Mouse (Mus musculus) neural tube, embryonic 13.5 days (tissue): Measurements from ENCODE around the gene Amh. TPM values are rescaled to one million over a fixed set of nuclear protein-coding genes. Genes with fewer than 3 reads are reported as not detected.
A peak's percentile ranks its signal among the peaks of the same experiment; 100 is the strongest.

Experiments
- ATAC-seq: fragments of 200-750 bp; cut with Nextera tagmentation; 2 replicates; pipeline ENCODE4 v1.8.0; 2017; ENCODE audit warnings: low read depth, mild to moderate bottlenecking, moderate TSS enrichment, moderate library complexity
- H3K27ac ChIP-seq: fragments of 300-500 bp; sonication (generic); replicated peaks from 2 replicates; pipeline ENCODE4 v1.5.1; 2015; ENCODE audit warnings: moderate library complexity, mild to moderate bottlenecking, inconsistent platforms
- H3K27me3 ChIP-seq: fragments of 300-500 bp; sonication (generic); 2 replicates; pipeline ENCODE4 v1.6.1; 2015; ENCODE audit warnings: mild to moderate bottlenecking, inconsistent platforms
- H3K36me3 ChIP-seq: fragments of 300-500 bp; sonication (generic); 2 replicates; pipeline ENCODE4 v1.6.1; 2015; ENCODE audit warnings: mild to moderate bottlenecking, inconsistent platforms
- H3K4me1 ChIP-seq: fragments of 300-500 bp; sonication (generic); replicated peaks from 2 replicates; pipeline ENCODE4 v1.6.1; 2015; ENCODE audit warnings: inconsistent platforms
- H3K4me2 ChIP-seq: fragments of 300-500 bp; sonication (generic); 2 replicates; pipeline ENCODE4 v1.6.1; 2015; ENCODE audit warnings: inconsistent platforms, mild to moderate bottlenecking, moderate library complexity
- H3K4me3 ChIP-seq: fragments of 300-500 bp; sonication (generic); 2 replicates; pipeline ENCODE4 v1.5.1; 2015; ENCODE audit warnings: mild to moderate bottlenecking, inconsistent platforms
- H3K9ac ChIP-seq: fragments of 300-500 bp; sonication (generic); 2 replicates; pipeline ENCODE4 v1.6.1; 2015; ENCODE audit warnings: moderate library complexity, mild to moderate bottlenecking, inconsistent platforms
- H3K9me3 ChIP-seq: fragments of 300-500 bp; sonication (generic); 2 replicates; pipeline ENCODE4 v1.6.1; 2016; ENCODE audit warnings: inconsistent platforms
- WGBS: fragments of 180-500 bp; shearing (Covaris S2); methylation state at CpG from one replicate; pipeline ENCODE4 v1.1.7; 2015; 5-methylcytosine and 5-hydroxymethylcytosine counted together
- polyA plus RNA-seq: library from polyadenylated mRNA; unstranded; fragments of >200 nt; fragmentation: Nextera tagmentation; extraction: Ambion mirVana; gene quantifications from 2 replicates; pipeline ENCODE4 v1.2.1, GENCODE M21; 2015

The Amh gene
- polyA plus RNA-seq, 1 experiment from 2014 or later: 0.11 TPM

DNA sequence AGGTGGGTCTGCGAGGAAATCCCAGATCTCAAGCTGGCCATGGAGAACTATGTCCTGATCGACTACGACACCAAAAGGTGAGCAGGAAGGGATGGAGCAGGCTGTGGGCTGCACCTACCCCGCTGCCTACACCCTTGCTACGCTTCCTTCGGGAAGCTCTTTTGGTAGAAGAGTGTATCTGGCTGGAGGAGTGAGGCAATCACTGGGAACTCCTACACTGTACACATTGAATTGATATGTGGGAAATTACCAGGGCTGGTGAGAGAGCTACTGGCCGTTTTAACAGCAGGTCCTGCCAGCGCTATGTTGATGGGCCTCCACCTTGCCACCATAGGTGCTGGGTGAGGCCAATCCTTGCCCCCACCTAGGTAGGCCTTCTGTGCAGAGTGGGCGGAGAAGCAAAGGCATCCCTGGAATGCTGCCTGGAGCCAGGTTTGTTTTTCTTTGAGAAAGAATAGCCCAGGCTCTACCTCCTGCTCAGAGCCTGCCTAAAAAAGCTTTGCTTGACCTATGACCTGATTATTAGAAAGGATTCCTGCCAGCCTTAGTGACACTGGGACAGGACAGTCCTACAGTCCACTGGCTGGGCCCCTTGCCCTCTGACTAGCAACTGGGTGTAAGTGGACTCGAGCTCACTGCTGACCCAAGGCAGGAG lies 38.8 kb upstream of the Amh start:
- Histone ChIP-seq H3K4me1 (peaks cover 12% of the 10 kb centered on the region), H3K27ac (no peak overlapping the region), H3K4me2 (no peak overlapping the region), H3K36me3 (peaks cover 61% of the 10 kb centered on the region), H3K27me3 (no peaks in the 10 kb centered on the region), H3K9ac (no peak overlapping the region), H3K4me3 (no peak overlapping the region), H3K9me3 (no peaks in the 10 kb centered on the region)
- no peak for ATAC-seq
- 89% methylated on average over 10 of the region's 10 CpGs for WGBS

DNA sequence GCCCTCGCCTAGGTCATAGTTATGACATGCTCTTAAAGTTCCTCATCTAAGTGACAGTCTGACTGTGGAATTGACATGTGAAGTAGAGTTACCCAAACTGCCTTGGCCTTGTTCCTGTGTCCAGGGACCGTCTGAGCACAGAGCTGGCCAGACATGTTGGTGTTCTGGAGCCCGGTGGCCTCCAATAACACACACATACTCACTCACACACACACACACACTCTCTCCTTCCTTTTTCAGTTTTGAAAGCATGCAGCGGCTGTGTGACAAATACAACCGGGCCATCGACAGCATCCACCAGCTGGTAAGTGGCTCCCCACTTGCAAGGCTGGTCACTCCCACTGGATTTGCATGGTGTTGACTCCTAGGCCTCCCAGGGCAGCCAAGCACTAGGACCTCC lies 36.7 kb upstream of the Amh start:
- Histone ChIP-seq H3K9me3 (no peaks in the 10 kb centered on the region), H3K36me3 (peaks cover 82% of the 10 kb centered on the region), H3K27ac (no peak overlapping the region), H3K4me2 (no peak overlapping the region), H3K4me3 (no peak overlapping the region), H3K9ac (no peak overlapping the region), H3K4me1 (0 out of 2 replicates have a peak, but pooled peaks cover under 1% of the 10 kb centered on the region), H3K27me3 (no peaks in the 10 kb centered on the region)
- 90% methylated on average over 6 of the region's 6 CpGs for WGBS
- no peak for ATAC-seq

GRCm38 (mm10) chr10:80773816-80774215 lies 31.2 kb upstream of the Amh start:
- H3K36me3 ChIP-seq: peaks cover 97% of the 10 kb centered on the region
- H3K9me3 ChIP-seq: no peaks in the 10 kb centered on the region
- H3K4me1 ChIP-seq: no peaks in the 10 kb centered on the region
- no peak for ATAC-seq
- H3K27ac ChIP-seq: no peak overlapping the region
- 0 out of 2 replicates have a peak overlapping the region, but pooled peaks have one; percentile 17 for H3K9ac ChIP-seq
- WGBS: 91% methylated on average over 5 of the region's 5 CpGs
- H3K4me3 ChIP-seq: no peak overlapping the region
- H3K4me2 ChIP-seq: no peak overlapping the region
- no peaks in the 10 kb centered on the region for H3K27me3 ChIP-seq

GRCm38 (mm10) chr10:80774549-80774948 lies 30.5 kb upstream of the Amh start:
- ATAC-seq: peak; percentile 36; the same call in 1 of the 2 replicates
- Histone ChIP-seq H3K9ac (peak overlapping the region; percentile 17; the same call in 1 of the 2 replicates), H3K27ac (no peak overlapping the region), H3K4me3 (no peak overlapping the region), H3K9me3 (no peaks in the 10 kb centered on the region), H3K27me3 (no peaks in the 10 kb centered on the region), H3K36me3 (peaks cover 98% of the 10 kb centered on the region), H3K4me1 (no peaks in the 10 kb centered on the region), H3K4me2 (no peak overlapping the region)
- WGBS: 60% methylated on average over 2 of the region's 2 CpGs

GRCm38 (mm10) chr10:80774981-80775380 lies 30.1 kb upstream of the Amh start:
- peak; percentile 38; the same call in 1 of the 2 replicates for ATAC-seq
- Histone ChIP-seq H3K9ac (no peak overlapping the region), H3K4me1 (no peaks in the 10 kb centered on the region), H3K9me3 (no peaks in the 10 kb centered on the region), H3K36me3 (peaks cover 98% of the 10 kb centered on the region), H3K4me2 (no peak overlapping the region), H3K27me3 (no peaks in the 10 kb centered on the region), H3K4me3 (no peak overlapping the region), H3K27ac (no peak overlapping the region)
- 94% methylated on average over 4 of the region's 4 CpGs for WGBS

DNA sequence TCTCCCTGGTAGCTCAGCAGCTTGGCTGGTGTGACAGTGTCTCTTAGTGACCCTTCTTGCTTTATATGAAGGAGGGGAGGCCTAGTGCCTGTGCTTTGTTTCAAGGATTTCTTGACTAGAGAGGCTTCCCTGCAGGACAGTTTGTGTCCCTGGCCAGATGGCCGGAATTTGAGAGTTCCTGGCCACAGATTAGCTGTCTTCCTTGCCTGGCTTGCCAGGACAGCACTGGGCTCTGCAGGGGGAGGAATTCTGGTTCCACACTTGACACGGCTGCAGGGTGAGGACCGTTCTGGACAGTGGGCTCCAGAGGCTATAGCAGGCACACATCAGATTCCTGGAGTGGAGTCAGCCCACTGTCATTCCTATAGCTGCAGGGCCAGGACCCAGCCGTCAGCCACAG lies 29.3 kb upstream of the Amh start:
- WGBS: 91% methylated on average over 4 of the region's 4 CpGs
- H3K9me3 ChIP-seq: no peaks in the 10 kb centered on the region
- ATAC-seq: no peak
- H3K4me1 ChIP-seq: no peaks in the 10 kb centered on the region
- H3K4me3 ChIP-seq: no peak overlapping the region
- no peak overlapping the region for H3K9ac ChIP-seq
- no peak overlapping the region for H3K27ac ChIP-seq
- H3K36me3 ChIP-seq: peaks cover 98% of the 10 kb centered on the region
- H3K4me2 ChIP-seq: no peak overlapping the region
- no peaks in the 10 kb centered on the region for H3K27me3 ChIP-seq

DNA sequence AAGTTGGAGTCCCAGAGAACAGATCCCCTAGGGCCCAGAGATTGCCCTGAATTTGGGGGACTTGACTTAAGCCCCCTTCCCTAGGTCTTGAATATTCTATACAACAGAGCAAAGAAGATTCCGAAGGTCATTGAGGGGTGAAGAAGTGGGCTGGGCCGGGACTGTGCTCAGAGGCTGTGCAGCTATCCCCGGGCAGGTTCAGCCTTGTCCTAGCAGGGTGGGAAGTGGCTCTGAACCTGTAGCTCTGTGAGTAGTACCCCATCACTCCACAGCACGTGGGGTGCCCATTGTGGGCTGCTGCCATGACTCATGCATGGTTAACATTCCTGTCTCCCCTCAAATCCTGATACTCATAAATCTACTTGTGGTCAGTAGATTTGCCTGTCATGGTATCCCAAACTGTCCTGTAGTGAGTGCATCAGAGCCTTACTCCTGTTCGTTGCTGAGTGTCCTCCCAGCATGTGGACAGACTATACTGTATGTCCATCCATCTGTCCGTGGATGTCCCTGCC lies 28.6 kb upstream of the Amh start:
- H3K9ac ChIP-seq: no peak overlapping the region
- no peaks in the 10 kb centered on the region for H3K27me3 ChIP-seq
- H3K9me3 ChIP-seq: no peaks in the 10 kb centered on the region
- H3K36me3 ChIP-seq: peaks cover 98% of the 10 kb centered on the region
- H3K4me2 ChIP-seq: no peak overlapping the region
- WGBS: 90% methylated on average over 6 of the region's 6 CpGs
- no peak overlapping the region for H3K4me3 ChIP-seq
- no peak overlapping the region for H3K27ac ChIP-seq
- no peaks in the 10 kb centered on the region for H3K4me1 ChIP-seq
- ATAC-seq: no peak

DNA sequence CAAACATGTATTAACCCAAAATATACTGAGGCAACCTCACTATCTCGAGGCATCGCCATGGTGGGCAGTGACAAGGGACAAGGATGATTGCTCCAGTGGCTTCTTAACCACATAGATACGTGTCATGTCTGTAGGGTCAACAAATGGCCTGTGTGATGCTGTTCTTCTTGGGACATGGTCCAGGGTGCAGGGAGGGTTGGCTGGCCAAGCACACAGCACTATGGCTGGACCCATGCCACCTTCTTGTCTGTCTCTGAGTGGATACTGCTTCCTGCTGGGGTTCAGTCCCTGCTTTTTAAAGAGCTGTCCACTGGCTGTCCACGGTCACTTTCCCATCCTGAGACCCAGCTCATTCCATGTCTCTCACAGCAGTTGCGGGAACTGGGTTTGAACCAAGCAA lies 27.9 kb upstream of the Amh start:
- no peak overlapping the region for H3K9ac ChIP-seq
- H3K36me3 ChIP-seq: peaks cover 98% of the 10 kb centered on the region
- H3K27me3 ChIP-seq: no peaks in the 10 kb centered on the region
- no peaks in the 10 kb centered on the region for H3K9me3 ChIP-seq
- H3K4me1 ChIP-seq: no peaks in the 10 kb centered on the region
- no peak for ATAC-seq
- WGBS: 92% methylated on average over 5 of the region's 5 CpGs
- H3K27ac ChIP-seq: no peak overlapping the region
- H3K4me3 ChIP-seq: no peak overlapping the region
- H3K4me2 ChIP-seq: no peak overlapping the region

GRCm38 (mm10) chr10:80779565-80779964 lies 25.5 kb upstream of the Amh start:
- ATAC-seq: no peak
- Histone ChIP-seq H3K27me3 (no peaks in the 10 kb centered on the region), H3K9ac (no peak overlapping the region), H3K36me3 (peaks cover 98% of the 10 kb centered on the region), H3K9me3 (no peaks in the 10 kb centered on the region), H3K4me3 (no peak overlapping the region), H3K4me2 (no peak overlapping the region), H3K27ac (no peak overlapping the region), H3K4me1 (no peaks in the 10 kb centered on the region)

DNA sequence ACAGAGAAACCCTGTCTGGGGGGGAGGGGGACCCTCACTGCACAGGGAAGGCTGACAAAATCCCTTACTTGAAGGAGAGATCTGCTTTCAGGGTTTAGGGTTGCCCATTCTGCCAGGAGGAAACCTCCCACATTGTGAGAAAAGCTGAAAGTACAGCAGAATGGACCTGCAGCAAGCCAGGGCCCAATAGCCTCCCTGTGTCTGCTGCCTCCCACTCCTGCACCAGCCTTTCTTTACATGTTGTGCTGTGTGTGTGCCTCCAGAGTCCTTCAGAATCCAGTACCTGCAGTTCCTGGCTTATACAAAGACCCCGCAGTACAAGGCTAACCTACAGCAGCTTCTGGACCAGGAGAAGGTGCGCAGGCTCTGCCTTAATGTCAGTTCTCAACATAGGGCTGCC lies 20.7 kb upstream of the Amh start:
- Histone ChIP-seq H3K9me3 (no peaks in the 10 kb centered on the region), H3K36me3 (peaks cover 100% of the 10 kb centered on the region), H3K4me3 (no peak overlapping the region), H3K9ac (no peak overlapping the region), H3K27me3 (no peaks in the 10 kb centered on the region), H3K4me2 (no peak overlapping the region), H3K4me1 (no peaks in the 10 kb centered on the region), H3K27ac (no peak overlapping the region)
- no peak for ATAC-seq
- 98% methylated on average over 2 of the region's 2 CpGs for WGBS

DNA sequence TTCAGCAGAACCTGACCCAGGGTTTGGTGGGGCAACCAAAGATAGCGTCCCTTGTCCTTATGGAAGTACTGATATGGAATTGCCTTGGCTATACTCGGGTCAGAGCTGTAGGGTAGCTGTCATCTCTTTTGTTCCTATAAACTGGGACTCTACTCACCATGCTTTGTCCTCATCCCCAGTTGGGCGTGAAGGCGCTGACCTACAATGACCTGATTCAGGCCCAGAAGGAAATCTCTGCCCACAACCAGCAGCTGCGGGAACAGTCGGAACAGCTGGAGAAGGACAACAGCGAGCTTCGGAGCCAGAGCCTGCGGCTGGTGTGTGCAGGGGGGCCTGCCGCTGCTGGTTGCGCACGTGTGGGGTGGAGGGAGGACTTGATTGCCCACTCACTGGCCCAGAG lies 20.2 kb upstream of the Amh start:
- no peak for ATAC-seq
- H3K9me3 ChIP-seq: no peaks in the 10 kb centered on the region
- WGBS: 77% methylated on average over 12 of the region's 12 CpGs
- H3K4me3 ChIP-seq: no peak overlapping the region
- H3K27ac ChIP-seq: no peak overlapping the region
- H3K36me3 ChIP-seq: peaks cover 98% of the 10 kb centered on the region
- H3K9ac ChIP-seq: no peak overlapping the region
- H3K27me3 ChIP-seq: no peaks in the 10 kb centered on the region
- H3K4me1 ChIP-seq: no peaks in the 10 kb centered on the region
- no peak overlapping the region for H3K4me2 ChIP-seq

DNA sequence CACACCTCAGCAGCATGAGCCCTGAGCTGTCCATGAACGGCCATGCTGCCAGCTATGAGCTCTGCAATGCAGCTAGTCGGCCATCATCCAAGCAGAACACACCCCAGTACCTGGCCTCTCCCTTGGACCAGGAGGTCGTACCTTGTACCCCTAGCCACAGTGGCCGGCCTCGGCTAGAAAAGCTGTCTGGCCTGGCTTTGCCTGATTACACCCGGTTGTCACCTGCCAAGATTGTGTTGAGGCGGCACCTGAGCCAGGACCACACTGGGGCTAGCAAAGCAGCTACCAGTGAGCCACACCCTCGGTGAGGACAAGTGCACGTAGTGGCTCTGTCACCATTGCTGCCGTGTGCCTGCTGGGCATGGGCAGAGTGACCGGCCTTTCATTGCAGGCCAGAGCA lies 19.1 kb upstream of the Amh start:
- no peak overlapping the region for H3K4me3 ChIP-seq
- no peak overlapping the region for H3K27ac ChIP-seq
- H3K4me2 ChIP-seq: no peak overlapping the region
- WGBS: 94% methylated on average over 11 of the region's 11 CpGs
- no peaks in the 10 kb centered on the region for H3K27me3 ChIP-seq
- peaks cover 98% of the 10 kb centered on the region for H3K36me3 ChIP-seq
- H3K4me1 ChIP-seq: no peaks in the 10 kb centered on the region
- no peak for ATAC-seq
- H3K9ac ChIP-seq: no peak overlapping the region
- no peaks in the 10 kb centered on the region for H3K9me3 ChIP-seq

- H3K9me3 ChIP-seq: no peaks in the 10 kb centered on the region
- no peak for ATAC-seq
- H3K36me3 ChIP-seq: peaks cover 98% of the 10 kb centered on the region
- H3K27me3 ChIP-seq: no peaks in the 10 kb centered on the region
- no peak overlapping the region for H3K9ac ChIP-seq
- H3K4me2 ChIP-seq: no peak overlapping the region
- no peak overlapping the region for H3K27ac ChIP-seq
- 85% methylated on average over 2 of the region's 2 CpGs for WGBS
- H3K4me3 ChIP-seq: no peak overlapping the region
- H3K4me1 ChIP-seq: no peaks in the 10 kb centered on the region
Measured at GRCm38 (mm10) chr10:80787517-80787916, 17.5 kb upstream of the Amh start.
